Mouse (Mus musculus) cerebellum, adult 2 months (tissue): ENCODE measurements around the gene Tmem110. TPM values are rescaled to one million over a fixed set of nuclear protein-coding genes. Genes with fewer than 3 reads are reported as not detected.

ENCODE experiments used
- DNase-seq, 2 experiments: peaks; one replicate each; pipeline ENCODE4 v3.0.0; 2021
- H3K27ac ChIP-seq: fragments of 200-500 bp; 2 replicates; pipeline ENCODE4 v1.5.1; 2012; ENCODE audit warnings: low read length, control low read depth, inconsistent platforms; ENCODE audit not compliant: insufficient read depth
- H3K27me3 ChIP-seq: fragments of 200-500 bp; 2 replicates; pipeline ENCODE4 v1.6.1; 2012; ENCODE audit warnings: inconsistent platforms, mild to moderate bottlenecking, low read length, moderate library complexity; ENCODE audit not compliant: control insufficient read depth, insufficient read depth
- H3K4me1 ChIP-seq: fragments of 200-500 bp; 2 replicates; pipeline ENCODE4 v1.6.1; 2011; ENCODE audit warnings: low read length; ENCODE audit not compliant: control insufficient read depth, insufficient read depth
- H3K4me3 ChIP-seq: fragments of 200-500 bp; replicated peaks from 2 replicates; pipeline ENCODE3; 2011; ENCODE audit warnings: mild to moderate bottlenecking, low read depth, low read length, control low read depth; ENCODE audit not compliant: insufficient read depth
- CTCF ChIP-seq: fragments of 200-500 bp; IDR thresholded peaks from 2 replicates; pipeline ENCODE4 v1.5.1; 2011; ENCODE audit warnings: low read depth, mild to moderate bottlenecking, control low read depth, low read length, moderate library complexity, borderline replicate concordance; ENCODE audit not compliant: insufficient read depth
- POLR2A ChIP-seq: fragments of 200-500 bp; IDR thresholded peaks from 2 replicates; pipeline ENCODE4 v1.6.1; 2011; ENCODE audit warnings: low read length, control low read depth, borderline replicate concordance; ENCODE audit not compliant: insufficient read depth
- WGBS: fragments of 180-500 bp; shearing (Covaris S2); methylation state at CpG from one replicate; pipeline ENCODE4 v1.1.7; 2018; 5-methylcytosine and 5-hydroxymethylcytosine counted together
- polyA plus RNA-seq: library from polyadenylated mRNA; depleted of rRNA; stranded (reverse); fragments of >200 nt; gene quantifications from 2 replicates; pipeline ENCODE4 v1.2.3, GENCODE M21; 2012; rRNA removed

Gene Tmem110
- 34.3 and 36.5 TPM in 2 replicates for polyA plus RNA-seq

- WGBS = under 1% methylated on average over 68 of the region's 68 CpGs
- no peaks in the 10 kb centered on the region for H3K27me3 ChIP-seq
- H3K27ac ChIP-seq = peak within 1 kb of the TSS; percentile 14
- H3K4me3 ChIP-seq = peak within 1 kb of the TSS; percentile 99
- peaks cover 4% of the 10 kb centered on the region; the same call in 1 of the 2 replicates for H3K4me1 ChIP-seq
- TF ChIP-seq CTCF (peak; percentile 38), POLR2A (peak; percentile 65; the same call in 1 of the 2 replicates)
- DNase-seq = peak; percentile 91
Observed at GRCm38 (mm10) chr14:30825476-30826131, at the start of gene Tmem110. Tmem110 (plus strand) TSS chr14:30825590.

- no peaks in the 10 kb centered on the region for H3K4me1 ChIP-seq
- no peak overlapping the region for H3K4me3 ChIP-seq
- H3K27ac ChIP-seq = no peak overlapping the region
- 95% methylated on average over 6 of the region's 6 CpGs for WGBS
- H3K27me3 ChIP-seq = no peaks in the 10 kb centered on the region
- DNase-seq = no peak
- no peak for TF ChIP-seq CTCF
- no peak for TF ChIP-seq POLR2A
Observed at GRCm38 (mm10) chr14:30784614-30785013, 40.8 kb upstream of the Tmem110 start.

GRCm38 (mm10) chr14:30789471-30789870 lies 35.9 kb upstream of the Tmem110 start:
- Histone ChIP-seq H3K4me1 (no peaks in the 10 kb centered on the region), H3K27me3 (no peaks in the 10 kb centered on the region), H3K27ac (no peak overlapping the region), H3K4me3 (no peak overlapping the region)
- no peak for TF ChIP-seq POLR2A
- no peak for TF ChIP-seq CTCF
- WGBS = 36% methylated on average over 1 of the region's 1 CpGs
- no peak for DNase-seq

- Histone ChIP-seq H3K4me1 (no peaks in the 10 kb centered on the region), H3K27ac (no peak overlapping the region), H3K4me3 (no peak overlapping the region), H3K27me3 (no peaks in the 10 kb centered on the region)
- DNase-seq = no peak
- TF ChIP-seq POLR2A (no peak), CTCF (no peak)
- WGBS = 87% methylated on average over 3 of the region's 3 CpGs
Observed at GRCm38 (mm10) chr14:30792871-30793270, 32.5 kb upstream of the Tmem110 start.

- Histone ChIP-seq H3K4me3 (no peak overlapping the region), H3K27me3 (no peaks in the 10 kb centered on the region), H3K27ac (no peak overlapping the region), H3K4me1 (no peaks in the 10 kb centered on the region)
- WGBS = 98% methylated on average over 2 of the region's 2 CpGs
- TF ChIP-seq POLR2A (no peak), CTCF (no peak)
- DNase-seq = no peak
Observed at GRCm38 (mm10) chr14:30801756-30802155, 23.6 kb upstream of the Tmem110 start.

GRCm38 (mm10) chr14:30821136-30821535 lies 4.3 kb upstream of the Tmem110 start:
- no peak overlapping the region for H3K27ac ChIP-seq
- no peak overlapping the region for H3K4me3 ChIP-seq
- no peak for TF ChIP-seq POLR2A
- TF ChIP-seq CTCF = no peak
- H3K4me1 ChIP-seq = peaks cover 1% of the 10 kb centered on the region; the same call in 1 of the 2 replicates
- 32% methylated on average over 3 of the region's 3 CpGs for WGBS
- DNase-seq = no peak
- no peaks in the 10 kb centered on the region for H3K27me3 ChIP-seq

GRCm38 (mm10) chr14:30824456-30824995 lies 864 bp upstream of the Tmem110 start:
- no peak for DNase-seq
- Histone ChIP-seq H3K27me3 (no peaks in the 10 kb centered on the region), H3K27ac (no peak overlapping the region), H3K4me3 (no peak overlapping the region), H3K4me1 (peaks cover 4% of the 10 kb centered on the region; the same call in 1 of the 2 replicates)
- WGBS = 75% methylated on average over 6 of the region's 6 CpGs
- TF ChIP-seq POLR2A (no peak), CTCF (no peak)

- H3K4me1 ChIP-seq = peaks cover 4% of the 10 kb centered on the region; the same call in 1 of the 2 replicates
- TF ChIP-seq POLR2A (no peak), CTCF (no peak)
- WGBS = 23% methylated on average over 5 of the region's 5 CpGs
- H3K4me3 ChIP-seq = peak overlapping the region; percentile 20
- no peak for DNase-seq
- no peaks in the 10 kb centered on the region for H3K27me3 ChIP-seq
- H3K27ac ChIP-seq = no peak overlapping the region
Observed at GRCm38 (mm10) chr14:30825021-30825475, 342 bp upstream of the Tmem110 start.
